Mouse (Mus musculus) testis, adult 2 months (tissue): ENCODE measurements around the gene Tmprss11f. TPM values are rescaled to one million over a fixed set of nuclear protein-coding genes. Genes with fewer than 3 reads are reported as not detected.
"Not testable (repeated sequence)": the region's sequence is repeated elsewhere in the genome, so short reads cannot be mapped to it uniquely, and the experiment has no call there.

ENCODE experiments used
- H3K27ac ChIP-seq: fragments of 200-500 bp; 2 replicates; pipeline ENCODE4 v1.5.1; 2012; ENCODE audit warnings: low read depth, low read length; ENCODE audit not compliant: control insufficient read depth, insufficient read depth
- H3K27me3 ChIP-seq: fragments of 200-500 bp; 2 replicates; pipeline ENCODE4 v1.6.1; 2012; ENCODE audit warnings: mild to moderate bottlenecking, low read length, moderate library complexity; ENCODE audit not compliant: control insufficient read depth, insufficient read depth
- H3K36me3 ChIP-seq: fragments of 200-500 bp; 2 replicates; pipeline ENCODE4 v1.6.1; 2012; ENCODE audit warnings: mild to moderate bottlenecking, low read length; ENCODE audit not compliant: control insufficient read depth, insufficient read depth
- H3K4me1 ChIP-seq: fragments of 200-500 bp; 2 replicates; pipeline ENCODE4 v1.6.1; 2012; ENCODE audit warnings: low read length; ENCODE audit not compliant: control insufficient read depth, insufficient read depth
- H3K4me3 ChIP-seq: fragments of 200-500 bp; 2 replicates; pipeline ENCODE4 v1.5.1; 2012; ENCODE audit warnings: low read depth, mild to moderate bottlenecking, low read length, moderate library complexity, mixed read lengths; ENCODE audit not compliant: control insufficient read depth
- CTCF ChIP-seq: fragments of 200-500 bp; IDR thresholded peaks from 2 replicates; pipeline ENCODE4 v1.5.1; 2012; ENCODE audit warnings: low read depth, mild to moderate bottlenecking, inconsistent platforms, low read length, moderate library complexity; ENCODE audit not compliant: control insufficient read depth, insufficient read depth, insufficient replicate concordance
- POLR2A ChIP-seq: fragments of 200-500 bp; IDR thresholded peaks from 2 replicates; pipeline ENCODE4 v1.6.1; 2012; ENCODE audit warnings: low read depth, mild to moderate bottlenecking, inconsistent platforms, low read length, moderate library complexity; ENCODE audit not compliant: control insufficient read depth
- polyA plus RNA-seq: library from polyadenylated mRNA; depleted of rRNA; stranded (reverse); fragments of >200 nt; gene quantifications from 2 replicates; pipeline ENCODE4 v1.2.3, GENCODE M21; 2012; rRNA removed

Gene Tmprss11f
- 0.15 and 0.17 TPM in 2 replicates for polyA plus RNA-seq

DNA sequence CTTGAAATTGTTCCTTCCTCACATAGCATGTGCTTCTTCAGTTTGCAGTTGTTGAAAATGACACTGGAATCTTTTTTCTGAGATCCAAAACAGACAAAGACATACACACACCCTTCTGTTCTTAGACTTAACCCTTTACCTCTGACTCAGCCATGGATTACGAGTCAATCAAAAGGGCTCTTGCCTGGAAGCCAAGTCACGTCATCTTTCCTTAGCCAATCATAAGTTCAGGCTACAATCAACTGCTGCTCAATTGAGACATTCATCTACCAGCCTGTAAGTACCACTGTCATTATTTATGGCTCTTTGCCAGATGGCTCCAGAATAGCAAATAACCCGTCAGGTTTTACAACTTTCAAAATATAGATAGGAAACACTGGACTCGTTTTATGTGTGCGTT lies at the start of gene Tmprss11f:
Gene Tmprss11f (minus strand): TSS at position 101 of the 400 bp plus-strand sequence.
- Histone ChIP-seq H3K27ac (no peak within 1 kb of the TSS), H3K4me3 (no peak within 1 kb of the TSS), H3K4me1 (no peaks in the 10 kb centered on the region), H3K27me3 (no peaks in the 10 kb centered on the region), H3K36me3 (no peaks in the 10 kb centered on the region)
- TF ChIP-seq CTCF (no peak), POLR2A (no peak)

DNA sequence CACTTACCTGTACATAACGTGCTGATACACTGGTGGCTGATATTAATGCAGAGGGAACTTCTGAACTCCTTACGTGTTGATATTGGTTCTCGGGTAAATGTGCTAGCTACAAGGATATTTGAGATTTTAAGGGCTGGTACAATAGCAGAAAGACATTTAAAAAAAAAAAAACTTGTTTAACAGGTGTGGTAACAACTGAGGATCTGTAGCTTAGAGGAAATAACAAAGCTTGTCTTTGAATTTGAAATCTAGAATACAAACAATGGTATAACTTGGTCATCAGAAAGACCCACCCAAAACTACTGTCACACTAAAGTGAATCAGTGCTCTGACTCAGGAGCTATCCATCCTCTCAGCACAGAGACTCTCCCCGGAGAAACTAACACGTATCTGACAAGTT lies 44.0 kb upstream of the Tmprss11f start, which contains the start of gene Tmprss11b:
Gene Tmprss11b (minus strand): TSS at position 101 of the 400 bp plus-strand sequence.
- no peaks in the 10 kb centered on the region for H3K27me3 ChIP-seq
- no peak within 1 kb of the TSS for H3K4me3 ChIP-seq

GRCm38 (mm10) chr5:86649185-86649584 lies 17.0 kb upstream of the Tmprss11f start:
- not testable (repeated sequence) for H3K27me3 ChIP-seq, H3K4me3 ChIP-seq, H3K27ac ChIP-seq, H3K36me3 ChIP-seq, H3K4me1 ChIP-seq

More for the DNA sequence above, 44.0 kb upstream of the Tmprss11f start, which contains the start of gene Tmprss11b:
- no peak within 1 kb of the TSS for H3K27ac ChIP-seq
- H3K36me3 ChIP-seq = no peaks in the 10 kb centered on the region
- H3K4me1 ChIP-seq = no peaks in the 10 kb centered on the region
- no peak for TF ChIP-seq POLR2A
- no peak for TF ChIP-seq CTCF

DNA sequence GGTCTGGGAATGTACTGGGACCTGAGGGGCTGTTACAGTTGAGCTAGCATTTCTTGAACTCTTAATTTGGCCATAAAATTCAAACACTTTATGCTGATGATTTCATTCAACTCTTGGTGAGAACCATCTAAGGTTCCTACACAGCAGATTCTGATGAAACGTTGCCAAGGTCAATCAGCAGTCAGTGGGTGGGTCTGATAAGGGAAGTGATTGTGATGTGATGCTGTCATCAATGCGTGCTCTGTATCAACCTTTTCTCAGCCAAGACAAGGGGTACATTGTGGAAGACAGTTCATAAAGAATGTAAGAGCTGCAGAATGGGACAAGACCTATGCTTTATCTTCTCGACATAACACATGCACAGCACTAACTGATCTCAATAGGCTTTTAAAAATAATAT lies 8.6 kb upstream of the Tmprss11f start:
- no peaks in the 10 kb centered on the region for H3K36me3 ChIP-seq
- H3K27ac ChIP-seq = no peak overlapping the region
- no peaks in the 10 kb centered on the region for H3K27me3 ChIP-seq
- TF ChIP-seq POLR2A = no peak
- TF ChIP-seq CTCF = no peak
- H3K4me3 ChIP-seq = no peak overlapping the region
- no peaks in the 10 kb centered on the region for H3K4me1 ChIP-seq

DNA sequence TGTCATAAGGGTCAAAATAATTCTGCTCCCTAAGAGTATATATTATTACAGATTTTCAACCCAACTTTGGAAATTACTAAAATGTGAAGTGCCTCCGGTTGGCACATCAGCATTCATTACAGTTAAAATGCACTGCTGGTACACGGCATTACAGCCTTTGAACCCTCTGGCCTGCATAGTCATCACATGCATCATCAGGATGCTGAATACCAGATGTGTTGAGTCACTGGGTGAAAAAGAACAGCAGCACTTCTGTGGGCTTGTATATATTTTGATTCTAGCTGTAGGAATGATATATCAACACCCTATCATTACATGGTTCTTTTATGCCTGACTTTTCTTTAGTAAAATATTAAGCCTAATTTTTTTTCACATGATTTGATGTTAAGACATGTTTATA lies 1.5 kb downstream of the Tmprss11f start:
- H3K27me3 ChIP-seq = no peaks in the 10 kb centered on the region
- H3K36me3 ChIP-seq = no peaks in the 10 kb centered on the region
- no peak for TF ChIP-seq CTCF
- no peak for TF ChIP-seq POLR2A
- no peaks in the 10 kb centered on the region for H3K4me1 ChIP-seq
- H3K4me3 ChIP-seq = no peak overlapping the region
- no peak overlapping the region for H3K27ac ChIP-seq

DNA sequence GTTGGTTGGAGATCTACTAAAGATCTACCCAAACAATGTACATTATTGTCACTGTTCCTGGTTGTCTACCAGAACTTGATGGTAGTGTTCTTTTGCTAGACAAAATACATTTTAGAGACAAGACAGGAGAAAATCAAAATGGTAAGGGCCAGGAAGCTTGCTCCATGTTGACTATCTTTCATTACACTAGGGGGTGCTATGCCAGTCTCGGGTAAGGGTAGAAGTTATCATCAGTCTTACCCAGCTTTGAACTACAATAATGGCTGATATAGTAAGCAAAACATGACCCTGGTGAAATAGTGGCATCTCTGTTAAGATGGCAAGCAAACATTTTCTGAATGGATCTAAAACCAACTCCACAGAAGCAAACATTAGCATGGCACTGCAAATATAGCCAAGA lies 10.4 kb downstream of the Tmprss11f start:
- TF ChIP-seq POLR2A = no peak
- no peak for TF ChIP-seq CTCF
- no peak overlapping the region for H3K4me3 ChIP-seq
- no peak overlapping the region for H3K27ac ChIP-seq
- H3K36me3 ChIP-seq = no peaks in the 10 kb centered on the region
- no peaks in the 10 kb centered on the region for H3K27me3 ChIP-seq
- H3K4me1 ChIP-seq = no peaks in the 10 kb centered on the region

DNA sequence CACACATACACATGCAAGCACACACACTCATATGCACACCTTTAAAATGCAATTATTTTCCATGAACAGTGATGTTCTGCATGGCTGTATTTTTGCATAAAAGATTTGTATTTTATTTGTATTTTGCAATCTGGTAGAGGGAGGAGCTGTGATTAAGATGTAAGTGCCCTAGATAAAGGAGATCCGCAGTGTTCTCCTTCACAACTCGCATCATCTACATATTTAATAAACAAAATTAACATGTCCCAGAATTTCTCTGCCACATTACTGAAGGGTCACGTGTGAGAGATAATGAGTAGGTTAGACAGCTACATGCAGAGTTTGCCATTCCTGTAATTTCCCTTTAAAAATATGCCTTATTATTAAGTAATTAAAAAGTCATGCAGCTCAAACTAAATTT lies 46.3 kb downstream of the Tmprss11f start:
- Histone ChIP-seq H3K4me1 (no peaks in the 10 kb centered on the region), H3K36me3 (no peaks in the 10 kb centered on the region), H3K27ac (no peak overlapping the region), H3K4me3 (no peak overlapping the region), H3K27me3 (no peaks in the 10 kb centered on the region)
- TF ChIP-seq CTCF = no peak
- no peak for TF ChIP-seq POLR2A

DNA sequence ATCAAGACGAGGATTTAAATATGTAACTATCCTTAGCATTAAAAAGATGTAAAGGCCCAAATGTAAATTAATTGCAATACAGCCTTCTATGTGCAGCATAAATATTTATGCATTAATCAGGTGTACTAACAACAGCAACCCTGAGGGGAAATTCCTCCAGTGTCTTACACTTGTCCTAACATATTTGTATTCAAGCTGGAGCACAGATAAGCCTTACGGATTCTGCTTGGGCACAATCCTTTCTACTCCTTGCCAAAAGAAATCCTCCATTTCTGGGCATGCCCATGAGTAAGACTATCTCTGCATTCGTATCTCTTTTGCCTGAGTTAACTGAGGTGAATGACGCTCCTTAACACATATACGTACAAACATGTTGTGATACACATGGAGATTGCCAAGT lies 49.6 kb downstream of the Tmprss11f start:
- Histone ChIP-seq H3K27me3 (no peaks in the 10 kb centered on the region), H3K36me3 (no peaks in the 10 kb centered on the region), H3K4me3 (no peak overlapping the region), H3K27ac (no peak overlapping the region), H3K4me1 (no peaks in the 10 kb centered on the region)
- TF ChIP-seq POLR2A = no peak
- no peak for TF ChIP-seq CTCF
